14 mouse cellular contexts compared by ENCODE assay signal in genomic region chr2:112359611-112360010, GRCm38 (mm10). TPM values are rescaled to one million over a fixed set of nuclear protein-coding genes. Genes with fewer than 3 reads are reported as not detected.
DNase-seq lines count a peak whose midpoint lies in the region; ATAC-seq lines count a peak whose summit lies in the region.
"Had no signal": no experiment of that assay in that cellular context is flagged by ENCODE, and none has a peak within 500 bp of the region (broad histone marks: within the 10 kb centered on the region; RNA-seq: fewer than 3 reads in every experiment).

No protein-coding gene starts in this region.

- DNase-seq in frontal cortex, postnatal 10 days (ENCODE audit: low spot score in 2 of 2): no peak
- DNase-seq in 3134 (ENCODE audit: extremely low read depth, insufficient read length, low spot score) (peak; percentile 9), adipocyte (ENCODE audit: low spot score) (peak; percentile 51)
- peak; percentile 15 for DNase-seq in lung, postnatal 14 days
- DNase-seq in left cerebral cortex, postnatal 36 days (ENCODE audit: low spot score in 2 of 2): no peak
- DNase-seq in cerebellum, postnatal 36 days: no peak
- DNase-seq: adrenal gland, postnatal 25 days; cerebellum, adult 9-10 months; embryo, embryonic 11 days; gastrocnemius, postnatal 36 days; kidney, postnatal 36 days; thymus, postnatal 14 days had no signal

- ATAC-seq in frontal cortex, adult (ENCODE audit: low TSS enrichment): peak; percentile 64
- ATAC-seq in megakaryocyte progenitor cell, adult 5-6 weeks (replicated peaks; ENCODE audit: poor library complexity): no peak

- intact Hi-C loops in left cerebral cortex, postnatal 36 days (cut with DNase I): no loop called here

RNA-seq across cellular contexts. Expression of gene Emc4, which starts 8.2 kb away (rescaled TPM):
- total RNA-seq in left cerebral cortex, postnatal 36 days (2021): 100 to 1,000 TPM; 147 to 166 TPM
- total RNA-seq in megakaryocyte progenitor cell, adult 5-6 weeks (2015): 97.1 and 106 TPM in 2 replicates
- total RNA-seq in megakaryocyte progenitor cell, adult 5-6 weeks (2017): 73.0 and 77.6 TPM in 2 replicates

RNA-seq across cellular contexts. Expression of gene Katnbl1, which starts 19.4 kb away (rescaled TPM):
- total RNA-seq in left cerebral cortex, postnatal 36 days (2021): 10 to 100 TPM; 12.7 to 16.3 TPM
- total RNA-seq in megakaryocyte progenitor cell, adult 5-6 weeks (2015): 20.3 and 24.7 TPM in 2 replicates
- total RNA-seq in megakaryocyte progenitor cell, adult 5-6 weeks (2017): 15.7 and 20.2 TPM in 2 replicates

Comparison
In these comparisons a context has a peak if more than half of its experiments do, and no peak if none do; other contexts are left out.
1. DNase-seq: peak in 3134 (single experiment), adipocyte (single experiment) and lung, postnatal 14 days (single experiment); none in frontal cortex, postnatal 10 days (0 of 2), left cerebral cortex, postnatal 36 days (0 of 2) and cerebellum, postnatal 36 days (0 of 2).